Mouse (Mus musculus) right cerebral cortex, postnatal 10 days (tissue): ENCODE measurements around the gene Ercc6.

Source experiments
- DNase-seq, 2 experiments: peaks; one replicate each; pipeline ENCODE4 v3.0.0; 2021; ENCODE audit warnings: low spot score in 2 of 2

Ercc6 gene

GRCm38 (mm10) chr14:32513336-32514032, at the start of gene Ercc6:
Gene Ercc6 (plus strand): TSS chr14:32513521.
- DNase-seq: peak; percentile 96

DNA sequence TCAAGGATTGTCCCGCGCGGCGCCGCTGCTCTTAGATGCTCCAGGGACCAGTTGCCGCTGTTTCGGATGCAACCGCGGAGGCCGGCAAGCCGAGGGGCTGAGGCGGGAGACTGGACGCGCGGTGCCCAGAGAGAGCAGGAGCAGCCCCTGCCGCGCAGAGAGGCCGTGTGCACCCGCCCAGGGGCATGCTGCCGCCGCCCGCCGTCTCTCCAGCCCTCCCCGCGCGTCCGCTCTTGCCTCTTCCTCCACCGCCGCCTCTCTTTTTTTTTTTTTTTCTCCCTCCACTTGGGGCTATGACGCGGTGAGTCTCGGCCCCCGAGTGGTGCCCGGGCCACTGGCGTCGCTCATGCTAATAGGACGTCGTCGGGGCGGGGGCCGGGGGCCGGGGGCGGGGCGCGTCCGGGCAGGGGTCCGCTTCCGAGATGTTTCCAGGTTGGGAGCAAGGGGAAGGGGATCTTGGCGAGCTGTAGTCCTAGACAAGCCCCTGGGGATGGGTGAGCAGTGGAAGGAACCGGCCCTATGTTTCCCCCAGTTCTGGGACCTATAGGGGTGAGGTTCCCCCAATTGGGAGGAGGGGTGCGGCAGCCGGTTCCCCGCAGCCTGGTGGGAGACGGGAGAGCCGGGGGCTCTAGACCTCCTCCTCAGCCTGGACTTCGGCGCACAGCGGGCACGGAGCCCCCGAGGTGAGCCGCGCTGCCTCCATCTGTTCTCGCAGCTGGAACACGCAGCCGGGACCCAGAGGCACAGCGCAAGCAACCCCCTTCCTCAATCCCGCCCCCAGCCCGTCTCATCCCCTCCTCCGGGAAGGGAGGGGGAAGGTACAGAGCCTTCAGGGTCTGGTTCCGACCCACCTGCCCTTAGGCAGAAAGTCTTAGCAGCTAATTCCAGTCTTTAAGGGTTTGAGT, 48.5 kb upstream of the Ercc6 start, which contains the start of gene Slc18a3:
TSS of gene Slc18a3 (minus strand) at position 250 of the 905 bp plus-strand sequence.
- DNase-seq: peak in 1 of 2 experiments; percentile 25

DNA sequence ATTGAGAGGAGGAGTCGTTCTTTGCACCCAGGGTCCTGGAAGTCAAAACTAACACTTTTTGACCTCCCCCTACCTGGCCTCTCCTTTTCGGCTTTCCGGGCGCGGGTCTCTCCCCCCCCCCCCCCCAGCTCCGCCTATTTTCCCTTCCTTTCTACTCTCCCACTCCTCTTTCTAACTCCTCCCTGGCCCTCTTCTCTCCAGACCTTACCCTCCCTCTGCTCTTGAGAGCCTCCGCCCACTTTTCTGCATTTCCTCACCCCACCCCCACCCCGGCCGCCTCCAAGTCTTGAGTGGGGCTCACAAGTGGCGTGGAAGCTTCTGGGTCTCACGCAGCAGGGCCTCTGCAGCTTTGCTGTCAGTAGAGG, 47.8 kb upstream of the Ercc6 start:
- no peak for DNase-seq

DNA sequence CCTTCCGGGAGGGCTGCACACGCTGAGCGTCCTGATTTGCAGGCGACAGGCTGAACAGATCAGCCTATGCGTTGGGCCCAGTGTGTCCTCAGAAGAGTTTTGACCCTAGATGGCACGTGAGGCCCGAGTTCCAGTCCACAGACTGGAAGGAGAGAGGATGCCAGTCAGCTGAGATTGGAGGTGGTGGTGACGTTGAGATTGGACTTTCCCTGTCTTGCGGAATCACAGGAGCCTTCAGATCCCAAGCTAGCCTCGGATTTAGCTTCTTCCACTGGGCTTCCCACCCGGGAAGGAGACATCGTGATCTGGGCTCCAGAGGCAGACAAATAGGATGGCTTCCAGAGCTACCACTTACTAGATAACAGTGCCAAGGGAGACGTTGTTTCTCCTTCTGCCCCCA, 47.4 kb upstream of the Ercc6 start, which contains the start of gene Chat:
TSS of gene Chat (minus strand) at position 101 of the 400 bp plus-strand sequence.
- DNase-seq: no peak

DNA sequence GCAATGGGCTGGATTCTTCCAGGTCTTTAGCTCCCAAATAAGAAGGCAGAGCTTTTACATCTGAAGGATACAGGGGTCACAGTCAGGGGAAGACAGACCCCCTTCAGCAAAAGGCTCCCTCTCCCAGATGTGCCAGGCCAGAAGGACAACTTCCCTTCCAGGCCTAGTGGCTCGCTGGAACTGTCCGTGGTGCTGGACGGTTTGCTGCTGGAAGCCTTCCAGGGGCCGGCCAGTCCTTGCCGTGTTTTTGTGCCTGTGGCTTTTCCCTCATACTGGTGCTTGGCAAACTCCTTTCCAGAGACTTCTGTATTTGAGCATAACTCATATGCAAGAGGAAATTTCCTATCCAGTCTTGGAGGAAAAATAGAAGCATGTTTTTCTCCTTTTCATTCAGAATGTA, 45.7 kb upstream of the Ercc6 start:
- peak in 1 of 2 experiments; percentile 35 for DNase-seq

DNA sequence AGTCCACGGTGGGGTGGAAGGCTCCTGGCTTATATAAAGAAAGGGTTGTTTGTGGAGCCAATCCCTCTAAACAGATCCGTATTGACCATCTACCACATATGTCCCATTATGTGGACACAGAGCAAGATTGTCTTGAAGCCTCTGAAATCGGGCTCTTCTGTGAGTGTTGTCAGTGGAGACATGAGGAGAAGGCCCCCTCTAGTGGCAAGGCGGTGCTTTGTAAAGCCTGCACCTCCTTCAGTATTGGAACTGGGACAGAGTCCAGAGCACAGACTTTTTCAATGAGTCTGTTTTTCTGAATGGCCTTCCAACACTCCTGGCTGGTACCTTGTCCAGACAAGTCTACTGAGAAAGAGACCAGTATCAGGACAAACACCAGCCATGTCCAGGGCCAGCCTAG, 40.3 kb upstream of the Ercc6 start:
- DNase-seq: peak; percentile 74 to 83

GRCm38 (mm10) chr14:32476559-32476958, 36.8 kb upstream of the Ercc6 start:
- no peak for DNase-seq

DNA sequence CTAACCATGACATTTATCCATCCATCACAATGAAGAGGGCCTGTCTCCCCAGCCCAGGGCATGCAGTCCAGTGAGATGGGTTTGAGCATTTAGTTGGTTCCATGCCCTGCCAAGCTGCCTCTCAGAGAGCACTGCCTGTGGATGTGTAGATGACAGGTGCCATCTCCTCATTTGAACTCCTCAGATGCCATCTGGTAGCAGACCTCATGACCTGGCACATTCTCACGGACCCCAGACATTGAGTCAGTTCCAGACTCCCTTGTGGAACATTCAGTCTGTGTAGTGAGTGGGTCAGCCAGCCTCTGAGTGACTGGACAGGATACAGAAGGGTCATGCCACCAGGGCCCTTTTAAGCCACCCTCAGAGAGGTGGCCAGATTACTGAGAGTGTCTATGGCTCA, 35.7 kb upstream of the Ercc6 start:
- no peak for DNase-seq

GRCm38 (mm10) chr14:32482061-32482460, 31.3 kb upstream of the Ercc6 start:
- DNase-seq: no peak

GRCm38 (mm10) chr14:32492521-32492920, 20.8 kb upstream of the Ercc6 start:
- peak; percentile 34 to 43 for DNase-seq

DNA sequence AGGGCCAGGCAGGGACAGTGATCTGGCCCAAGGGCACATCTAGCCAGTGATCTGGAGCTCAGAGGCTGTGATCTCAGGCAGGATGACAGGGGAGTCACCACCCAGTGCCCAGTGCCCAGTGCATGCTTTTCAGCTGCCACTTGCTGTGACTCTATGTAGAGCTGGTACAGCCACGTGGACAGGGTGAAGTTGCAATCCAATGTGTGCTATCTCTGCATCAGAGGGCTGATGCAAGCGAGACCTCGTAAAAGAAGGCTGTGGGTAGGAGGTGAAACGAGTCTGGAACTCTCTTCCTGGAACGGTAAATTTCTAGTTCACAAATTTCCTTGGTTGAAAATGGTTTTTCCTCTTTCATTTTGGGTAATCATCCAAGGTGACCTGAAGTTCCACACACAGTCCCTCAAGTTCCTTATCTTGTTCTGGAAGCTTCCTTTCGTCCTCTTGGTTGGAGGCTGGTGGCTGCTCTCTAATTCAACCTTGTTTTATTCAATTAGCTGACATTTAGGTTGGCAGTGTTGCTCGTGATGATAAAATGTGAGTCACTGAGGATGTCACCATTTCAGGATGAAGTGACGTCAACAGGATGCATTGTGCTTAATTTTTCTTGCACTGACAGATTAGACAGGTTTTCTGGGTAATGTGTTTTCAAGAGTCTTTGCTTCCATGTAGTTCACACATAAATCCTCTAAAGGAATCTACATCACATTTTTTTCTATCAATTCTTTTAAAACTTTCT, 17.0 kb upstream of the Ercc6 start:
- DNase-seq: no peak

GRCm38 (mm10) chr14:32501303-32501702, 12.0 kb upstream of the Ercc6 start:
- DNase-seq: no peak

DNA sequence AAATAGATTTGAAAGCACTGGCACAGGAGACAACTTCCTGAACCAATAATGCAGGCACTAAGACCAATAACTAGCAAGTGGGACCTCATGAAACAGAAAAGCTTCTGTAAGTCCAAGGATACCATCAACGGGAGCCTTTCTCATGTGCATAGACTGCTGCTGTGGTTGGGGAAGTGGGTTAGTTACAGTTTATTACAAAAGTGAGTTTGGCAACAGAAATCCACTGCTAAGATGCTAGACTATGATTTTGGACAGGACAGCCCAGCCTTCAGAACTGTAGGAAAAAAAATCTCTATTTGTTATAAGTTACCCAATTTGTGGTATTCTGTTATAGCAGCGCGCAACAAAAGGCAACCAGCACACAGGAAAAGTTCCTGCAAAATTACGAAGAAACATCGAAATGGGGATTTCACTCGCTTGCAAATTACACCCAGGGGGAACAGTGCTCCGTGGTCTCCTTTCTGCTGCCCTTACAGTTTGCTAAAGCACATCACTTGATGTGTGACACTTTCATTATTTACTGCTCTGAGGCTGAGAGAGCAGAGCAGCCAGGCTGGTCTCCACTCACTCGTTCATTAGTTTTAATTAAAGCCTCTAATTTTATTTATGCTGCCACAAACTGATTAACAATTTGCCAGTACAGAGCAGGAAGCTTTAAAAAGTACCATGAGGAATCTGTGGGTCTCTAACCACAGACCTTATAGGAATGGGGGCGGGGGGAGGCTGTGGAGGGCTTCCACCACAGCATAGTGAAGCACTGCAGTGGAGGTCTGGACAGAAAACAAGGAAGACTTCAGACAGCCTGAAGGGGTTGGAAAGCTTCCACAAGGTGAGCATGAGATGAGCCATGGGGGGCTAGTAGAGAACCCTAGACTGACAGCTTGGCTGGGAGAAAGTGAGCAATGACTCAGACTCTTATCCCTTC, 10.3 kb upstream of the Ercc6 start:
- no peak for DNase-seq

DNA sequence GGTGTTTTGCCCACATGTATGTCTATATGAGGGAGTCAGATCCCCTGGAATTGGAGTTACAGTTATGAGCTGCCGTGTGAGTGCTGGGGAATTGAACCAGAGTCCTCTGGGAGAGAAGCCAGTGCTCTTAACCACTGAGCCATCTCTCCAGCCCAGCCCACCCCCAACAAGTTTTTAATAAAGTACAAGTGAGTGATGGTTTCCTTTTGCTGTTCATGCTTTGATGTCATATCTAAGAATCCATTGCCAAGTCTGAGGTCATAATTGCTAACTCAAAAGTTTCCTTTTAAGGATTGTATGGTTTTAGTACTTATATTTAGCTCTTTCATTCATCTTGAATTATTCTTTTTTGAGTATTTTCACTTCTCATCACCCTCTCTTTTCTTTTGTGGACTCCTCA, 9.4 kb upstream of the Ercc6 start:
- DNase-seq: no peak

- DNase-seq: no peak
Measured at GRCm38 (mm10) chr14:32506329-32506728, 7.0 kb upstream of the Ercc6 start.

GRCm38 (mm10) chr14:32507216-32507615, 6.1 kb upstream of the Ercc6 start:
- no peak for DNase-seq

GRCm38 (mm10) chr14:32508105-32508835, 5.1 kb upstream of the Ercc6 start:
- no peak for DNase-seq

- no peak for DNase-seq
Measured at GRCm38 (mm10) chr14:32509443-32509961, 3.8 kb upstream of the Ercc6 start.

- DNase-seq: no peak
Measured at GRCm38 (mm10) chr14:32512912-32513311, 409 bp upstream of the Ercc6 start.

GRCm38 (mm10) chr14:32516086-32516485, 2.8 kb downstream of the Ercc6 start:
- no peak for DNase-seq
